Mouse (Mus musculus): ENCODE measurements around the gene Nr2f1.

- TF ChIP-seq CTCF (conservative IDR thresholded peaks at IDR 0.05 in 1 of 2, IDR thresholded peaks at IDR 0.05 in 1 of 2; ENCODE audit: low read depth in 2 of 2, low read length in 2 of 2), result no peak
- TF ChIP-seq EP300 (IDR thresholded peaks at IDR 0.05; ENCODE audit: low read length), result no peak
- TF ChIP-seq ZC3H11A (IDR thresholded peaks at IDR 0.05; ENCODE audit: low read depth, low read length), result no peak
- TF ChIP-seq USF1 (IDR thresholded peaks at IDR 0.05; ENCODE audit: low read depth, low read length), result no peak
- no peak for TF ChIP-seq ELF1 (IDR thresholded peaks at IDR 0.05; ENCODE audit: low read depth, low read length)
- TF ChIP-seq PAX5 (IDR thresholded peaks at IDR 0.05; ENCODE audit: low read length), result no peak
- TF ChIP-seq TBP (conservative IDR thresholded peaks at IDR 0.05; ENCODE audit: low read depth, low read length), result no peak
Measured at GRCm38 (mm10) chr13:78215223-78215622, 15.7 kb upstream of the Nr2f1 start.

Data from CH12.LX (cell line).